Mouse (Mus musculus): ENCODE data around the gene Jmjd1c. TPM values are rescaled to one million over a fixed set of nuclear protein-coding genes. Genes with fewer than 3 reads are reported as not detected.

The Jmjd1c gene
- polyA plus RNA-seq, 1 experiment from 2014 or later = 10.9 TPM

DNA sequence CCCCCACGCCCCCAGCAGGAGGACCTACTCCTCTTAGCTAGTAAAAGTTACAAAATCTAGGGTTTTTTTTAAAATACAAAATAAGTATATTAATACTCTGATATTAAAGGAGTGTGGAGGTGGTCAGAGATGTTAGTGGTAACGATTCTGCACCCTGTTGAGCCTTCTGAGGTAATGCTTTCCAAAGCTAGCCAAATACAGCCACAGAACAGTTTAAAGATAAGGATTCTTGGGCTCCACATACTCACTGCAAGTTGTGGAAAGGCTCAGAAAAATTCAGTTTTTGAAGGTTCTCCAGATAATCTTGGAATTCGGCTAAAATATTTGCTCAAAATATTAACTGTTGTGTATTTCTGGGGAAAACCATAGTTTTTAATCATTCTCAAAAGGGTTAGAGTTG, 81.0 kb downstream of the Jmjd1c start:
- H3K9me3 ChIP-seq (replicated peaks; ENCODE audit: control insufficient read depth, low read length) = no peaks in the 10 kb centered on the region
- H3K4me2 ChIP-seq (ENCODE audit: low read depth, low read length) = no peak overlapping the region
- H3K9ac ChIP-seq (ENCODE audit: low read depth, low read length) = no peak overlapping the region
- H3K4me3 ChIP-seq (ENCODE audit: low read depth, low read length) = no peak overlapping the region
- no peaks in the 10 kb centered on the region for H3K36me3 ChIP-seq (ENCODE audit: control insufficient read depth, insufficient read depth)
- peaks cover 25% of the 10 kb centered on the region for H3K4me1 ChIP-seq (ENCODE audit: control insufficient read depth, low read depth, low read length)
- H3K27me3 ChIP-seq (ENCODE audit: control insufficient read depth, insufficient read depth, low read depth, low read length) = no peaks in the 10 kb centered on the region
- H3K27ac ChIP-seq (ENCODE audit: low read length) = no peak overlapping the region
- peak; percentile 50; the same call in 1 of the 2 replicates for ATAC-seq (ENCODE audit: low read depth)
- 25% methylated on average over 3 of the region's 3 CpGs for WGBS (ENCODE audit: insufficient replicate concordance)

GRCm38 (mm10) chr10:67177410-67177809, 81.5 kb downstream of the Jmjd1c start:
- no peaks in the 10 kb centered on the region for H3K27me3 ChIP-seq (ENCODE audit: control insufficient read depth, insufficient read depth, low read depth, low read length)
- peaks cover 25% of the 10 kb centered on the region for H3K4me1 ChIP-seq (ENCODE audit: control insufficient read depth, low read depth, low read length)
- no peak overlapping the region for H3K4me2 ChIP-seq (ENCODE audit: low read depth, low read length)
- 0 out of 2 replicates have a peak, but pooled peaks have one; percentile 19 for ATAC-seq (ENCODE audit: low read depth)
- no peak overlapping the region for H3K27ac ChIP-seq (ENCODE audit: low read length)
- no peak overlapping the region for H3K4me3 ChIP-seq (ENCODE audit: low read depth, low read length)
- no peaks in the 10 kb centered on the region for H3K9me3 ChIP-seq (replicated peaks; ENCODE audit: control insufficient read depth, low read length)
- H3K9ac ChIP-seq (ENCODE audit: low read depth, low read length) = no peak overlapping the region
- WGBS (ENCODE audit: insufficient replicate concordance) = 20% methylated on average over 4 of the region's 4 CpGs
- H3K36me3 ChIP-seq (ENCODE audit: control insufficient read depth, insufficient read depth) = no peaks in the 10 kb centered on the region

GRCm38 (mm10) chr10:67180021-67180420, 84.1 kb downstream of the Jmjd1c start:
- ATAC-seq (ENCODE audit: low read depth) = no peak
- Histone ChIP-seq H3K9me3 (replicated peaks; ENCODE audit: control insufficient read depth, low read length) (no peaks in the 10 kb centered on the region), H3K36me3 (ENCODE audit: control insufficient read depth, insufficient read depth) (no peaks in the 10 kb centered on the region), H3K4me1 (ENCODE audit: control insufficient read depth, low read depth, low read length) (peaks cover 37% of the 10 kb centered on the region), H3K27me3 (ENCODE audit: control insufficient read depth, insufficient read depth, low read depth, low read length) (no peaks in the 10 kb centered on the region), H3K4me3 (ENCODE audit: low read depth, low read length) (no peak overlapping the region), H3K4me2 (ENCODE audit: low read depth, low read length) (no peak overlapping the region), H3K27ac (ENCODE audit: low read length) (no peak overlapping the region), H3K9ac (ENCODE audit: low read depth, low read length) (no peak overlapping the region)
- WGBS (ENCODE audit: insufficient replicate concordance) = 80% methylated on average over 8 of the region's 8 CpGs

DNA sequence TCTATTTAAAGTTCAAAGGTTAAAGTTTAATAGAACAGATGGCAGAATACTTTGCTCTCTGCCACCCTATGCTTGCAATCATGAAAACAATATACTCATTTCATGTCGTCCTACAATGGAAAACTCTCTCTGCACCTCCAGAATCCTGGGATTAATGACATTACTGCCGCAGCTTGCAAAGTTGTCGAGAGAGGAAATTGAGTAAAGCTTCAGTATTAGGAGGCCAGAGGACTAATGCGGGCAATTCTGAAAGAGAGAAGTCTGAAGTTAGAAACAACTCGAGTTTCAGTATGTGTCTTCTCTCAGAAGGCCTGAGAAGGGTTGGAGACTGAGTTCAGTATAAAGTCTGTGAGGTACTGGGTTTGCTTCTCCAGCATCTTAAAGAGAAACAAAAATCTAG, 84.9 kb downstream of the Jmjd1c start:
- Histone ChIP-seq H3K27ac (ENCODE audit: low read length) (peak overlapping the region; percentile 50), H3K4me3 (ENCODE audit: low read depth, low read length) (no peak overlapping the region), H3K36me3 (ENCODE audit: control insufficient read depth, insufficient read depth) (no peaks in the 10 kb centered on the region), H3K4me1 (ENCODE audit: control insufficient read depth, low read depth, low read length) (peaks cover 37% of the 10 kb centered on the region), H3K27me3 (ENCODE audit: control insufficient read depth, insufficient read depth, low read depth, low read length) (no peaks in the 10 kb centered on the region), H3K4me2 (ENCODE audit: low read depth, low read length) (0 out of 2 replicates have a peak overlapping the region, but pooled peaks have one; percentile 21), H3K9me3 (replicated peaks; ENCODE audit: control insufficient read depth, low read length) (no peaks in the 10 kb centered on the region), H3K9ac (ENCODE audit: low read depth, low read length) (no peak overlapping the region)
- WGBS (ENCODE audit: insufficient replicate concordance) = 54% methylated on average over 5 of the region's 5 CpGs
- ATAC-seq (ENCODE audit: low read depth) = no peak

- Histone ChIP-seq H3K27ac (ENCODE audit: low read length) (peak overlapping the region; percentile 51), H3K4me1 (ENCODE audit: control insufficient read depth, low read depth, low read length) (peaks cover 27% of the 10 kb centered on the region), H3K4me3 (ENCODE audit: low read depth, low read length) (no peak overlapping the region), H3K9ac (ENCODE audit: low read depth, low read length) (no peak overlapping the region; the same call in 1 of the 2 replicates), H3K36me3 (ENCODE audit: control insufficient read depth, insufficient read depth) (no peaks in the 10 kb centered on the region), H3K4me2 (ENCODE audit: low read depth, low read length) (peak overlapping the region; percentile 12), H3K9me3 (replicated peaks; ENCODE audit: control insufficient read depth, low read length) (no peaks in the 10 kb centered on the region), H3K27me3 (ENCODE audit: control insufficient read depth, insufficient read depth, low read depth, low read length) (no peaks in the 10 kb centered on the region)
- ATAC-seq (ENCODE audit: low read depth) = no peak
- 17% methylated on average over 3 of the region's 3 CpGs for WGBS (ENCODE audit: insufficient replicate concordance)
Measured at GRCm38 (mm10) chr10:67182651-67183050, 86.7 kb downstream of the Jmjd1c start.

GRCm38 (mm10) chr10:67183086-67183485, 87.2 kb downstream of the Jmjd1c start:
- no peaks in the 10 kb centered on the region for H3K27me3 ChIP-seq (ENCODE audit: control insufficient read depth, insufficient read depth, low read depth, low read length)
- WGBS (ENCODE audit: insufficient replicate concordance) = 7% methylated on average over 1 of the region's 1 CpGs
- peaks cover 29% of the 10 kb centered on the region for H3K4me1 ChIP-seq (ENCODE audit: control insufficient read depth, low read depth, low read length)
- H3K9ac ChIP-seq (ENCODE audit: low read depth, low read length) = no peak overlapping the region
- H3K36me3 ChIP-seq (ENCODE audit: control insufficient read depth, insufficient read depth) = no peaks in the 10 kb centered on the region
- ATAC-seq (ENCODE audit: low read depth) = peak; percentile 35
- H3K27ac ChIP-seq (ENCODE audit: low read length) = peak overlapping the region; percentile 51
- H3K9me3 ChIP-seq (replicated peaks; ENCODE audit: control insufficient read depth, low read length) = no peaks in the 10 kb centered on the region
- peak overlapping the region; percentile 12 for H3K4me2 ChIP-seq (ENCODE audit: low read depth, low read length)
- H3K4me3 ChIP-seq (ENCODE audit: low read depth, low read length) = no peak overlapping the region

DNA sequence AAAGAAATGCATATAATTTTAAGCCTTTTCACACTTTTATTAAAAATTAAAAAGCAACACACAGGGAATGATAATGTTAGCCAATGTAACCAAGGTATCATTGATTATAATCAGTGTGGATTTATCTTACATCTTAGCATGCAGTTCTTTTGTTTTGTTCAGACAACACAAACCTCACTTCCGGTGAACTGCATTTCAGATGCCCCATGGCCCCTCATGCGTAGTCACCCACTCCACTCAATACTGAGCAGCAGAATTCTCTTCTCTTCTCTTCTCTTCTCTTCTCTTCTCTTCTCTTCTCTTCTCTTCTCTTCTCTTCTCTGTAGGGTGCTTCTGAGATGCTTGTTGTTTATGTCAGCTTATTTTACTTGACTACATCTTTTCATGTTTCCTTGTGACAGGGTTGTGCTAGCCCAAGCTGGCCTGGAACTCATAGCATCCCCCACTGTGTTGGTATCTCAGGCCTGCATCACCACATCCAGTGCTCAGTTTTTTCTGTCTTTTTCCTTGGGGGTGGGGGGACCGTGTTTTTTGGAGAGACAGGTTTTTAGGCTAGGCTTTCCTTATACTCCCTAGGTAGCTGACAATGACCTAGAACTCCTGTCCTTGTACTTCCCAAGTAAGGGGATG, 88.6 kb downstream of the Jmjd1c start:
- Histone ChIP-seq H3K9me3 (replicated peaks; ENCODE audit: control insufficient read depth, low read length) (no peaks in the 10 kb centered on the region), H3K27ac (ENCODE audit: low read length) (peak overlapping the region; percentile 34), H3K27me3 (ENCODE audit: control insufficient read depth, insufficient read depth, low read depth, low read length) (no peaks in the 10 kb centered on the region), H3K4me2 (ENCODE audit: low read depth, low read length) (no peak overlapping the region), H3K4me1 (ENCODE audit: control insufficient read depth, low read depth, low read length) (peaks cover 34% of the 10 kb centered on the region), H3K36me3 (ENCODE audit: control insufficient read depth, insufficient read depth) (no peaks in the 10 kb centered on the region), H3K4me3 (ENCODE audit: low read depth, low read length) (no peak overlapping the region), H3K9ac (ENCODE audit: low read depth, low read length) (no peak overlapping the region)
- ATAC-seq (ENCODE audit: low read depth) = no peak
- WGBS (ENCODE audit: insufficient replicate concordance) = 28% methylated on average over 3 of the region's 3 CpGs

DNA sequence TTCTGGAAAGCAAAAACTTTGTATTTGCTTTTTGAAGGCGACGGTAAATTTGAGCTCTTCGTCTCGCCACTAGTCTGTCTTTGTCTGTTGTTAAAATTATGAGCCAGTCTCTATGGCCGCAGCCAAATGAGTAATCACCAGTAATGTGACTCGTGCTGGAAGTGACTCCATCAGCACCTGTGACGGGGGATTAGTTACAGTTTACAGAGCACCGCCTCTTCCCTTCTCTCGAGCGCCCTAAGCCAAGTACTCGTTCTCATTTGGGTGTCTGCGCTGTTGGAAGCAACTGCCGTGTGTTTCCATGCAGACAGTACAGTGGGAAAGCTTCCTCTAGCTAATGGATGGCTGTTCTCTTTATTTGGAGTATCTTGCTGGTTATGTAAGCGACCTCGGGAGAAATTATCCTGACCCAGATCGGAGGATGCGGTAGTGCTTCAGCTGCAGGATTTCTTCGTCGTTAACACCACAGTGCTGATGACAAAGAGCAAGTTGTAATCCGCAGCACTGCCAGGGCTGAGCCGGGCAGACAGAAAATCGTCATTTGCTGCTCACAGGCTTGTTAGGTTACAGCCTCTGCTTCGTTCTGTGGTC, 89.7 kb downstream of the Jmjd1c start:
- Histone ChIP-seq H3K9me3 (replicated peaks; ENCODE audit: control insufficient read depth, low read length) (no peaks in the 10 kb centered on the region), H3K4me3 (ENCODE audit: low read depth, low read length) (peak overlapping the region; percentile 77), H3K4me2 (ENCODE audit: low read depth, low read length) (peak overlapping the region; percentile 73), H3K27me3 (ENCODE audit: control insufficient read depth, insufficient read depth, low read depth, low read length) (no peaks in the 10 kb centered on the region), H3K9ac (ENCODE audit: low read depth, low read length) (peak overlapping the region; percentile 77), H3K27ac (ENCODE audit: low read length) (peak overlapping the region; percentile 96), H3K4me1 (ENCODE audit: control insufficient read depth, low read depth, low read length) (peaks cover 28% of the 10 kb centered on the region), H3K36me3 (ENCODE audit: control insufficient read depth, insufficient read depth) (peaks cover 3% of the 10 kb centered on the region; the same call in 1 of the 2 replicates)
- WGBS (ENCODE audit: insufficient replicate concordance) = under 1% methylated on average over 23 of the region's 23 CpGs
- peak; percentile 91 for ATAC-seq (ENCODE audit: low read depth)

DNA sequence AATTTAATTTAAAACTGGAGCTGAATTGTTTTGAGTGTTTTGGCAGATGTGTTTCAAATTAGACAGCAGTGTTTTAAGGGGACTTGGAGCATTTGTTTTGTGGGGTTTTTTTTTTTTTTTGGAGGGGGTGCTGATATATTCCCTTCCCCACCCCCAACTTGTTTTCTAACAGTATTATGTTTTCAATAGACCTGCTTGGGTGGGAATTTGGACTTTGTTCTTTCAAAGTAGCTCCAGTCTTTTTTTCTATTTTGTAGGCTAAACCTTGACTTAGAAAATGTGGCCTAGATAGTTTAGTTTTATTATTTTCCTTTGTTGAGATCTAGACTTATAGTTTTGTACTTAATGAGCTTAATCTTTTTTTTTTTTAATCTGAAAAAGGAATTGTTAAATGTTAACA, 90.6 kb downstream of the Jmjd1c start:
- Histone ChIP-seq H3K27ac (ENCODE audit: low read length) (peak overlapping the region; percentile 77), H3K27me3 (ENCODE audit: control insufficient read depth, insufficient read depth, low read depth, low read length) (no peaks in the 10 kb centered on the region), H3K9ac (ENCODE audit: low read depth, low read length) (peak overlapping the region; percentile 61), H3K36me3 (ENCODE audit: control insufficient read depth, insufficient read depth) (peaks cover 3% of the 10 kb centered on the region; the same call in 1 of the 2 replicates), H3K4me2 (ENCODE audit: low read depth, low read length) (peak overlapping the region; percentile 73), H3K9me3 (replicated peaks; ENCODE audit: control insufficient read depth, low read length) (no peaks in the 10 kb centered on the region), H3K4me1 (ENCODE audit: control insufficient read depth, low read depth, low read length) (peaks cover 25% of the 10 kb centered on the region), H3K4me3 (ENCODE audit: low read depth, low read length) (peak overlapping the region; percentile 62)
- no peak for ATAC-seq (ENCODE audit: low read depth)

Data from liver, embryonic 16.5 days (tissue).